In the genomic region with DNA sequence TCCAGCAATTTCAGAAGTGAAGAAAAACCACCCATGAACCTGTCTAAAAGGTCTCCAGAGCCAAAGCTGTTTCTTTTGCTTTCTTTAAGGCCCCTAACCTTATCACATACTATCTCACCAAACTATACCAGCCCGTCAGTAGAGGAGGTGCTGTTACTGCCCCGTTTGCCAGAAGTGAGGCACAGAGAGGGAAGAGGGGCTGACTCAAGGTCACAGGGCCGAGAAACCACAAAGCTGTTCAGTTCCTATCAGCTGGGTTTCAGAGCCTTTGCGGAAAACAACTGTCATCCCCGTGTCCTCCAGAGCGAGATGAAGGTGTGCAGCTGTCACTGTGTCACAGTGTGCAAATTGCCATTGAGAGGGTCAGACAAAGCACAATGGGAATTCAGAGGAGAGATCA, we compare ENCODE assay signal across 25 mouse cellular contexts. TPM values are rescaled to one million over a fixed set of nuclear protein-coding genes. Genes with fewer than 3 reads are reported as not detected.
DNase-seq lines count a peak whose midpoint lies in the region; ATAC-seq and TF ChIP-seq lines count a peak whose summit lies in the region.
"Had no signal": no experiment of that assay in that cellular context is flagged by ENCODE, and none has a peak within 500 bp of the region (broad histone marks: within the 10 kb centered on the region; RNA-seq: fewer than 3 reads in every experiment).

No protein-coding gene starts in this region.

- dilution Hi-C loops in CH12.LX (cut with MboI; ENCODE audit: extremely low pct_ligation_motif_present, extremely low pct_unique_long_range_greater_than_20kb, low sequenced_read_pairs), result no loop called here

- H3K9me3 ChIP-seq in heart, embryonic 14.5 days (ENCODE audit: control insufficient read depth, low read length), result peaks cover 6% of the 10 kb centered on the region
- H3K9me3 ChIP-seq in CH12.LX (replicated peaks; ENCODE audit: low read length), result peaks cover 12% of the 10 kb centered on the region
- H3K9me3 ChIP-seq in forebrain, embryonic 10.5 days, result no peaks in the 10 kb centered on the region
- H3K9me3 ChIP-seq in intestine, postnatal 0 days (ENCODE audit: control insufficient read depth), result no peaks in the 10 kb centered on the region
- H3K9me3 ChIP-seq: embryonic facial prominence, embryonic 15.5 days had no signal

- in situ Hi-C loops in CH12.LX (cut with MboI; ENCODE audit: low pct_ligation_motif_present, low pct_unique_long_range_greater_than_20kb, low sequenced_read_pairs), result no loop called here

- no peak overlapping the region for H3K4me2 ChIP-seq in heart, embryonic 14.5 days (ENCODE audit: low read length)
- H3K4me2 ChIP-seq in CH12.LX (ENCODE audit: insufficient read depth, low read depth, poor library complexity, severe bottlenecking), result no peak overlapping the region
- no peak overlapping the region for H3K4me2 ChIP-seq in intestine, postnatal 0 days (replicated peaks; ENCODE audit: low read depth)
- H3K4me2 ChIP-seq: embryonic facial prominence, embryonic 15.5 days; liver, embryonic 11.5 days; midbrain, embryonic 11.5 days; neural tube, embryonic 13.5 days had no signal

- WGBS in heart, embryonic 14.5 days, result 12% methylated on average over 6 of the region's 6 CpGs
- WGBS in macrophage (ENCODE audit: missing documents), result under 1% methylated on average over 6 of the region's 6 CpGs
- WGBS in forebrain, embryonic 10.5 days, result 72% methylated on average over 6 of the region's 6 CpGs
- 33% methylated on average over 6 of the region's 6 CpGs for WGBS in intestine, postnatal 0 days

- H3K79me2 ChIP-seq in CH12.LX (replicated peaks; ENCODE audit: control insufficient read depth, extremely low read depth, insufficient read depth, poor library complexity, severe bottlenecking) (no peaks in the 10 kb centered on the region), macrophage (ENCODE audit: inconsistent target) (peaks cover 11% of the 10 kb centered on the region; the same call in 1 of the 2 replicates)

- no peak for DNase-seq in heart, adult 18-20 months
- DNase-seq in 416B (ENCODE audit: low read depth) (peak; percentile 82), CH12.LX (ENCODE audit: extremely low read depth) (peak; percentile 76)
- DNase-seq in forebrain, embryonic 10.5 days (ENCODE audit: extremely low spot score, low spot score), result no peak
- DNase-seq in kidney, postnatal 4 days, result no peak
- DNase-seq: adrenal gland, postnatal 14 days; cerebellum, adult 11 months; cerebellum, postnatal 25 days; forebrain, postnatal 0 days; gastrocnemius, postnatal 36 days; heart, postnatal 10 days; kidney, adult 2 months; kidney, postnatal 10 days; lung, adult 2 months; right cerebral cortex, postnatal 25 days; thymus, postnatal 25 days had no signal

- peak; percentile 57; the same call in 1 of the 2 replicates for TF ChIP-seq EP300 in CH12.LX (IDR thresholded peaks at IDR 0.05; ENCODE audit: low read length)

- peak overlapping the region; percentile 18; the same call in 1 of the 2 replicates for H3K9ac ChIP-seq in heart, embryonic 14.5 days (ENCODE audit: low read length)
- H3K9ac ChIP-seq in CH12.LX (ENCODE audit: insufficient read depth, low read depth), result no peak overlapping the region
- no peak overlapping the region for H3K9ac ChIP-seq in intestine, postnatal 0 days (ENCODE audit: low read depth, low read length)
- H3K9ac ChIP-seq: embryonic facial prominence, embryonic 15.5 days; forebrain, postnatal 0 days; neural tube, embryonic 13.5 days had no signal

- no peak for TF ChIP-seq CTCF in CH12.LX (conservative IDR thresholded peaks at IDR 0.05 in 1 of 2, IDR thresholded peaks at IDR 0.05 in 1 of 2; ENCODE audit: low read depth in 2 of 2, low read length in 2 of 2)
- TF ChIP-seq CTCF in intestine, postnatal 0 days (IDR thresholded peaks at IDR 0.05; ENCODE audit: low read depth), result no peak

- no peaks in the 10 kb centered on the region for H3K36me3 ChIP-seq in heart, embryonic 14.5 days (ENCODE audit: control insufficient read depth, insufficient read depth, low read length)
- H3K36me3 ChIP-seq in CH12.LX (replicated peaks in 1 of 2; ENCODE audit: control insufficient read depth in 1 of 2, insufficient read depth in 1 of 2, low read length in 1 of 2), result no peaks in the 10 kb centered on the region
- H3K36me3 ChIP-seq in macrophage (ENCODE audit: inconsistent target), result peaks cover 41% of the 10 kb centered on the region
- H3K36me3 ChIP-seq in forebrain, embryonic 10.5 days (replicated peaks), result no peaks in the 10 kb centered on the region
- H3K36me3 ChIP-seq in intestine, postnatal 0 days (ENCODE audit: control insufficient read depth, insufficient read depth), result no peaks in the 10 kb centered on the region
- H3K36me3 ChIP-seq: embryonic facial prominence, embryonic 15.5 days had no signal

- H3K4me3 ChIP-seq in heart, embryonic 14.5 days (ENCODE audit: control insufficient read depth in 1 of 2, insufficient read depth in 1 of 2, low read depth in 1 of 2, low read length in 2 of 2), result no peak overlapping the region
- no peak overlapping the region for H3K4me3 ChIP-seq in CH12.LX (replicated peaks in 1 of 3; ENCODE audit: low read depth in 2 of 3, low read length in 2 of 3, poor library complexity in 1 of 3)
- H3K4me3 ChIP-seq in macrophage (ENCODE audit: inconsistent target), result no peak overlapping the region
- H3K4me3 ChIP-seq in forebrain, embryonic 10.5 days, result no peak overlapping the region
- H3K4me3 ChIP-seq in intestine, postnatal 0 days (ENCODE audit: low read depth, low read length), result no peak overlapping the region
- H3K4me3 ChIP-seq: embryonic facial prominence, embryonic 15.5 days; left cerebral cortex, adult 2 months; neural tube, embryonic 13.5 days had no signal

- no peak overlapping the region for H3K27ac ChIP-seq in heart, embryonic 14.5 days (replicated peaks in 1 of 2; ENCODE audit: control insufficient read depth in 1 of 2, insufficient read depth in 1 of 2, low read depth in 2 of 2, low read length in 2 of 2)
- H3K27ac ChIP-seq in CH12.LX (ENCODE audit: insufficient read depth, low read depth) (no peak overlapping the region), macrophage (peak overlapping the region; percentile 78)
- no peak overlapping the region for H3K27ac ChIP-seq in forebrain, embryonic 10.5 days
- H3K27ac ChIP-seq in intestine, postnatal 0 days (ENCODE audit: low read depth, low read length), result no peak overlapping the region
- H3K27ac ChIP-seq: embryonic facial prominence, embryonic 15.5 days; left cerebral cortex, adult 2 months; neural tube, embryonic 13.5 days; stomach, postnatal 0 days had no signal

- peaks cover 42 to 47% of the 10 kb centered on the region in 2 experiments for H3K4me1 ChIP-seq in heart, embryonic 14.5 days (ENCODE audit: control insufficient read depth in 2 of 2, insufficient read depth in 2 of 2, low read length in 2 of 2)
- peaks cover 10 to 28% of the 10 kb centered on the region in 2 experiments for H3K4me1 ChIP-seq in CH12.LX (ENCODE audit: control insufficient read depth in 1 of 2, insufficient read depth in 2 of 2)
- peaks cover 34% of the 10 kb centered on the region for H3K4me1 ChIP-seq in forebrain, embryonic 10.5 days
- no peaks in the 10 kb centered on the region; the same call in 1 of the 2 replicates for H3K4me1 ChIP-seq in intestine, postnatal 0 days (replicated peaks; ENCODE audit: control insufficient read depth, insufficient read depth, low read length)

- no peaks in the 10 kb centered on the region for H3K27me3 ChIP-seq in heart, embryonic 14.5 days (ENCODE audit: control insufficient read depth, insufficient read depth, low read length)
- peaks cover 64% of the 10 kb centered on the region for H3K27me3 ChIP-seq in CH12.LX (replicated peaks)
- no peaks in the 10 kb centered on the region for H3K27me3 ChIP-seq in forebrain, embryonic 10.5 days (ENCODE audit: poor library complexity, severe bottlenecking)
- H3K27me3 ChIP-seq in intestine, postnatal 0 days (replicated peaks; ENCODE audit: control insufficient read depth, insufficient read depth, low read length), result no peaks in the 10 kb centered on the region
- H3K27me3 ChIP-seq: embryonic facial prominence, embryonic 15.5 days; neural tube, embryonic 13.5 days had no signal

- no peak for TF ChIP-seq POLR2A in CH12.LX (IDR thresholded peaks at IDR 0.05; ENCODE audit: low read depth, low read length)

- no peak for TF ChIP-seq RAD21 in CH12.LX (IDR thresholded peaks at IDR 0.05; ENCODE audit: low read depth, low read length)

- ATAC-seq in heart, embryonic 14.5 days (ENCODE audit: insufficient number of reproducible peaks, insufficient read depth, low FRiP score, low read depth), result no peak
- no peak for ATAC-seq in intestine, postnatal 0 days
- ATAC-seq: forebrain, postnatal 0 days had no signal

TF ChIP-seq in CH12.LX, 34 proteins besides CTCF, POLR2A, EP300 and RAD21:
- TF ChIP-seq TCF12 (IDR thresholded peaks at IDR 0.05; ENCODE audit: low read depth, low read length) (peak; percentile 64; the same call in 1 of the 2 replicates), ETS1 (conservative IDR thresholded peaks at IDR 0.05; ENCODE audit: low read depth, low read length) (peak; percentile 97), IRF4 (IDR thresholded peaks at IDR 0.05; ENCODE audit: low read depth, low read length) (0 out of 2 replicates have a peak, but pooled peaks have one; percentile 63), RCOR1 (conservative IDR thresholded peaks at IDR 0.05; ENCODE audit: low read depth, low read length) (no peak), JUN (IDR thresholded peaks at IDR 0.05; ENCODE audit: insufficient read depth, low read depth, low read length) (0 out of 2 replicates have a peak, but pooled peaks have one; percentile 43), BHLHE40 (IDR thresholded peaks at IDR 0.05; ENCODE audit: low read depth, low read length) (peak; percentile 81), ZKSCAN1 (IDR thresholded peaks at IDR 0.05; ENCODE audit: borderline replicate concordance, low read depth, low read length) (no peak), SIN3A (IDR thresholded peaks at IDR 0.05; ENCODE audit: low read length) (peak; percentile 79; the same call in 1 of the 2 replicates)

RNA-seq across cellular contexts. Expression of a gene that starts 21.2 kb away (rescaled TPM):
- 1.4 and 1.6 TPM in 2 replicates for polyA plus RNA-seq in heart, embryonic 14.5 days (2014; fragmentation: Nextera tagmentation; extraction: Ambion mirVana)
- total RNA-seq in heart, adult 18-20 months (2021), result 10 to 100 TPM in 1 of 2 experiments, 1 to 10 TPM in 1; 7.5 to 10.5 TPM
- total RNA-seq in CH12.LX (2012; rRNA removed) (0.08 and 0.21 TPM in 2 replicates), CH12.LX (2014; rRNA removed) (not detected in 2 replicates)
- polyA plus RNA-seq in CH12.LX (2012; ENCODE audit: insufficient read length, low read depth) (not detected in 2 replicates), macrophage (2018) (52.1 to 100 TPM (median 53.9 TPM) in 3 replicates)
- 100 to 1,000 TPM in 20 of 26 experiments, 10 to 100 TPM in 6; 35.4 to 394 (median 241) TPM for total RNA-seq in macrophage (2018; cell fraction: chromatin; rRNA removed)
- total RNA-seq in macrophage (2018; cell fraction: cytosol; rRNA removed), result 10 to 100 TPM; 41.8 to 99.8 (median 72.1) TPM
- total RNA-seq in macrophage (2018; cell fraction: nucleus; rRNA removed), result 100 to 1,000 TPM in 14 of 26 experiments, 10 to 100 TPM in 12; 37.0 to 189 (median 102) TPM
- 0.93 and 1.1 TPM in 2 replicates for polyA plus RNA-seq in forebrain, embryonic 10.5 days (2016; fragmentation: Nextera tagmentation; extraction: Ambion mirVana)
- polyA plus RNA-seq in intestine, postnatal 0 days (2015; fragmentation: Nextera tagmentation; extraction: Ambion mirVana), result 0.63 and 0.68 TPM in 2 replicates

Comparison
In these comparisons a context has a peak if more than half of its experiments do, and no peak if none do; other contexts are left out.
1. DNase-seq: peak in 416B (single experiment) and CH12.LX (single experiment); none in heart, adult 18-20 months (0 of 2), forebrain, embryonic 10.5 days (single experiment) and kidney, postnatal 4 days (0 of 2).
2. RNA of a gene that starts 21.2 kb away (polyA plus RNA-seq): 52.1 to 100 TPM in macrophage; 1.4 to 1.6 TPM in heart, embryonic 14.5 days, 0.93 to 1.1 TPM in forebrain, embryonic 10.5 days, 0.63 to 0.68 TPM in intestine, postnatal 0 days and not detected in CH12.LX; every median in the first group is over 10 times any median in the second.